Mouse (Mus musculus) left cerebral cortex, adult 2 months (tissue): ENCODE measurements around the gene Tacstd2. TPM values are rescaled to one million over a fixed set of nuclear protein-coding genes. Genes with fewer than 3 reads are reported as not detected.

Source experiments
- DNase-seq, 2 experiments: peaks; one replicate each; pipeline ENCODE4 v3.0.0; 2021 to 2022; ENCODE audit warnings: low spot score in 2 of 2, mixed read lengths in 1 of 2; ENCODE audit errors: extremely low spot score in 1 of 2
- H3K27ac ChIP-seq: fragments of 200-600 bp; 2 replicates; pipeline ENCODE4 v1.8.1; 2022
- H3K4me3 ChIP-seq: fragments of 200-600 bp; 2 replicates; pipeline ENCODE4 v1.8.1; 2022
- CTCF ChIP-seq: fragments of 200-600 bp; IDR thresholded peaks from 2 replicates; pipeline ENCODE4 v1.8.1; 2022; ENCODE audit warnings: antibody characterized with exemption, mild to moderate bottlenecking, moderate library complexity
- intact Hi-C: fragments of 180-260 bp; cut with DNase I; formaldehyde crosslinking; loops from one replicate; pipeline ENCODE4 v1.15.1; 2025
- total RNA-seq, 2 experiments: library from RNA; stranded (reverse); gene quantifications; 2 replicates each; pipeline ENCODE4 v1.2.3; 2021

The Tacstd2 gene
- total RNA-seq, 2 experiments from 2014 or later: not detected

GRCm38 (mm10) chr6:67491755-67492154 lies 43.8 kb downstream of the Tacstd2 start, which contains the start of gene Il23r:
Gene Il23r, minus strand, starts transcription at chr6:67491855.
- TF ChIP-seq CTCF: no peak
- Histone ChIP-seq H3K27ac (no peak within 1 kb of the TSS), H3K4me3 (no peak within 1 kb of the TSS)
- intact Hi-C loops: no loop called here
- DNase-seq: no peak

Other genes with a start within 250 kb of the Tacstd2 start
- gene Il12rb2, start 159.6 kb downstream of the Tacstd2 start, total RNA-seq: under 1 TPM; 0.11 to 0.12 TPM
- not detected for gene Il23r, start 43.9 kb downstream of the Tacstd2 start, total RNA-seq